Mouse (Mus musculus): ENCODE results near the gene Gsdme.

- TF ChIP-seq CTCF (conservative IDR thresholded peaks at IDR 0.05; ENCODE audit: insufficient read depth, insufficient read length, low read depth, low read length) (no peak), POLR2A (IDR thresholded peaks at IDR 0.05; ENCODE audit: low read depth, low read length) (no peak)
Measured at GRCm38 (mm10) chr6:50204356-50204755, 59.3 kb downstream of the Gsdme start.

All from kidney, adult 2 months (tissue).